Mouse (Mus musculus) C2C12 (cell line): Measurements from ENCODE around the gene Ip6k3. TPM values are rescaled to one million over a fixed set of nuclear protein-coding genes. Genes with fewer than 3 reads are reported as not detected.

ENCODE experiments used
- H3K27me3 ChIP-seq: one replicate; pipeline ENCODE4 v1.6.1; 2011; ENCODE audit not compliant: control insufficient read depth, insufficient read depth, insufficient read length
- H3K36me3 ChIP-seq: one replicate; pipeline ENCODE4 v1.6.1; 2011; ENCODE audit not compliant: control insufficient read depth, insufficient read depth
- H3K4me3 ChIP-seq: one replicate; pipeline ENCODE4 v1.5.1; 2011; ENCODE audit warnings: mild to moderate bottlenecking, control low read depth; ENCODE audit not compliant: poor library complexity, insufficient read depth, severe bottlenecking
- H3K79me2 ChIP-seq: one replicate; pipeline ENCODE4 v1.6.1; 2011; ENCODE audit not compliant: control insufficient read depth, insufficient read depth
- H3K79me3 ChIP-seq: one replicate; pipeline ENCODE4 v1.6.1; 2011; ENCODE audit warnings: low read depth, control low read depth
- H3ac ChIP-seq: one replicate; pipeline ENCODE3; 2011; ENCODE audit warnings: low read depth; ENCODE audit not compliant: control insufficient read depth, insufficient read length
- CEBPB ChIP-seq: IDR thresholded peaks from one replicate; pipeline ENCODE4 v1.6.1; 2011; ENCODE audit warnings: low read depth, mild to moderate bottlenecking, control low read depth, moderate library complexity
- CTCF ChIP-seq: IDR thresholded peaks from one replicate; pipeline ENCODE4 v1.5.1; 2011; ENCODE audit not compliant: control insufficient read depth, insufficient read depth, insufficient read length
- FOSL1 ChIP-seq: IDR thresholded peaks from one replicate; pipeline ENCODE4 v1.8.0; 2011; ENCODE audit warnings: mild to moderate bottlenecking, low read length; ENCODE audit not compliant: poor library complexity, insufficient read depth, severe bottlenecking
- MAX ChIP-seq: IDR thresholded peaks from one replicate; pipeline ENCODE4 v1.6.1; 2011; ENCODE audit warnings: mild to moderate bottlenecking, control low read depth
- MYOD1 ChIP-seq: IDR thresholded peaks from one replicate; pipeline ENCODE4 v1.6.1; 2011; ENCODE audit warnings: low read depth; ENCODE audit not compliant: control insufficient read depth, insufficient read length
- MYOG ChIP-seq: IDR thresholded peaks from one replicate; pipeline ENCODE4 v1.6.1; 2011; ENCODE audit not compliant: control insufficient read depth, insufficient read length; ENCODE audit errors: extremely low read depth
- USF1 ChIP-seq: IDR thresholded peaks from one replicate; pipeline ENCODE4 v1.6.1; 2011; ENCODE audit warnings: low read depth, mild to moderate bottlenecking, control low read depth, moderate library complexity
- polyA plus RNA-seq: library from polyadenylated mRNA; unstranded; fragments of >200 nt; fragmentation: generic; extraction: Trizol; gene quantifications from one replicate; pipeline ENCODE4 v1.2.1, GENCODE M21; 2012; ENCODE audit warnings: missing spikeins

The Ip6k3 gene
- polyA plus RNA-seq, 1 experiment, result 0.08 TPM

- no peaks in the 10 kb centered on the region for H3K36me3 ChIP-seq
- H3K27me3 ChIP-seq, result no peaks in the 10 kb centered on the region
- no peaks in the 10 kb centered on the region for H3K79me2 ChIP-seq
- H3K4me3 ChIP-seq, result no peak overlapping the region
- no peak overlapping the region for H3ac ChIP-seq
- H3K79me3 ChIP-seq, result no peaks in the 10 kb centered on the region
- TF ChIP-seq CTCF (no peak), MAX (no peak), MYOG (no peak), USF1 (no peak), CEBPB (no peak), FOSL1 (no peak), MYOD1 (no peak)
Observed at GRCm38 (mm10) chr17:27173715-27174114, 6.1 kb upstream of the Ip6k3 start.

- Histone ChIP-seq H3K79me2 (no peaks in the 10 kb centered on the region), H3K36me3 (no peaks in the 10 kb centered on the region), H3K79me3 (no peaks in the 10 kb centered on the region), H3K4me3 (no peak overlapping the region), H3ac (no peak overlapping the region), H3K27me3 (no peaks in the 10 kb centered on the region)
- TF ChIP-seq MAX (no peak), MYOG (no peak), MYOD1 (no peak)
Observed at GRCm38 (mm10) chr17:27172459-27172858, 4.9 kb upstream of the Ip6k3 start.

GRCm38 (mm10) chr17:27171121-27171520, 3.5 kb upstream of the Ip6k3 start:
- H3K79me3 ChIP-seq, result no peaks in the 10 kb centered on the region

GRCm38 (mm10) chr17:27169952-27170695, 2.5 kb upstream of the Ip6k3 start:
- no peaks in the 10 kb centered on the region for H3K79me2 ChIP-seq
- TF ChIP-seq CTCF (no peak), USF1 (no peak), MYOG (no peak), FOSL1 (no peak), MYOD1 (no peak), CEBPB (no peak), MAX (no peak)
- H3K27me3 ChIP-seq, result no peaks in the 10 kb centered on the region
- no peaks in the 10 kb centered on the region for H3K79me3 ChIP-seq
- no peaks in the 10 kb centered on the region for H3K36me3 ChIP-seq
- no peak overlapping the region for H3ac ChIP-seq
- no peak overlapping the region for H3K4me3 ChIP-seq

More at GRCm38 (mm10) chr17:27171121-27171520, 3.5 kb upstream of the Ip6k3 start:
- Histone ChIP-seq H3K79me2 (no peaks in the 10 kb centered on the region), H3ac (no peak overlapping the region), H3K36me3 (no peaks in the 10 kb centered on the region), H3K27me3 (no peaks in the 10 kb centered on the region), H3K4me3 (no peak overlapping the region)
- TF ChIP-seq CTCF (no peak), MAX (no peak), MYOG (no peak), MYOD1 (no peak), FOSL1 (no peak), USF1 (no peak), CEBPB (no peak)

GRCm38 (mm10) chr17:27168569-27168968, 974 bp upstream of the Ip6k3 start:
- Histone ChIP-seq H3K36me3 (no peaks in the 10 kb centered on the region), H3K79me3 (no peaks in the 10 kb centered on the region), H3K79me2 (no peaks in the 10 kb centered on the region), H3K27me3 (no peaks in the 10 kb centered on the region), H3K4me3 (no peak overlapping the region), H3ac (no peak overlapping the region)
- TF ChIP-seq MYOD1 (no peak), USF1 (no peak), MAX (no peak), CEBPB (no peak), FOSL1 (no peak), CTCF (no peak), MYOG (no peak)

- no peak overlapping the region for H3ac ChIP-seq
- no peak for TF ChIP-seq CEBPB
- no peak for TF ChIP-seq MYOD1
- H3K36me3 ChIP-seq, result no peaks in the 10 kb centered on the region
- no peak overlapping the region for H3K4me3 ChIP-seq
- H3K27me3 ChIP-seq, result no peaks in the 10 kb centered on the region
- no peaks in the 10 kb centered on the region for H3K79me2 ChIP-seq
- no peaks in the 10 kb centered on the region for H3K79me3 ChIP-seq
Observed at GRCm38 (mm10) chr17:27166901-27167300, 694 bp downstream of the Ip6k3 start.
